Mouse (Mus musculus) forebrain, embryonic 16.5 days (tissue): ENCODE measurements around the gene Hist1h4k. TPM values are rescaled to one million over a fixed set of nuclear protein-coding genes. Genes with fewer than 3 reads are reported as not detected.
"Not testable (repeated sequence)": the region's sequence is repeated elsewhere in the genome, so short reads cannot be mapped to it uniquely, and the experiment has no call there.

Experiments
- ATAC-seq: fragments of 200-750 bp; cut with Nextera tagmentation; 2 replicates; pipeline ENCODE4 v1.8.0; 2017; ENCODE audit warnings: mild to moderate bottlenecking, moderate library complexity
- H3K27ac ChIP-seq: fragments of 300-500 bp; sonication (generic); 2 replicates; pipeline ENCODE4 v1.5.1; 2014; ENCODE audit warnings: low read length, control low read depth
- H3K27me3 ChIP-seq: fragments of 300-500 bp; sonication (generic); replicated peaks from 2 replicates; pipeline ENCODE4 v1.6.1; 2014; ENCODE audit warnings: low read length; ENCODE audit not compliant: control insufficient read depth, insufficient read depth
- H3K36me3 ChIP-seq: fragments of 300-500 bp; sonication (generic); 2 replicates; pipeline ENCODE4 v1.6.1; 2014; ENCODE audit not compliant: control insufficient read depth, insufficient read depth
- H3K4me1 ChIP-seq: fragments of 300-500 bp; sonication (generic); replicated peaks from 2 replicates; pipeline ENCODE4 v1.6.1; 2014; ENCODE audit warnings: low read length; ENCODE audit not compliant: control insufficient read depth, insufficient read depth
- H3K4me2 ChIP-seq: fragments of 300-500 bp; sonication (generic); 2 replicates; pipeline ENCODE4 v1.6.1; 2014; ENCODE audit warnings: mild to moderate bottlenecking, low read length, control low read depth
- H3K4me3 ChIP-seq: fragments of 300-500 bp; sonication (generic); replicated peaks from 2 replicates; pipeline ENCODE4 v1.5.1; 2014; ENCODE audit warnings: mild to moderate bottlenecking, low read length, control low read depth
- H3K9ac ChIP-seq: fragments of 300-500 bp; sonication (generic); replicated peaks from 2 replicates; pipeline ENCODE4 v1.6.1; 2014; ENCODE audit warnings: low read depth, low read length, control low read depth
- H3K9me3 ChIP-seq: fragments of 300-500 bp; sonication (generic); 2 replicates; pipeline ENCODE4 v1.6.1; 2016; ENCODE audit warnings: low read length; ENCODE audit not compliant: control insufficient read depth
- WGBS: fragments of 180-500 bp; shearing (Covaris S2); extraction: QIAGEN DNeasy Blood & Tissue Kit; methylation state at CpG from one replicate; pipeline ENCODE4 v1.1.7; 2014; 5-methylcytosine and 5-hydroxymethylcytosine counted together
- polyA plus RNA-seq: library from polyadenylated mRNA; unstranded; fragments of >200 nt; fragmentation: Nextera tagmentation; extraction: Ambion mirVana; gene quantifications from 2 replicates; pipeline ENCODE4 v1.2.1, GENCODE M21; 2015

Hist1h4k gene
- polyA plus RNA-seq, 1 experiment from 2014 or later = 1.6 TPM

GRCm38 (mm10) chr13:21784311-21784710 is 34.0 kb upstream of the Hist1h4k start:
- no peak for ATAC-seq

GRCm38 (mm10) chr13:21783734-21784161 is 33.4 kb upstream of the Hist1h4k start:
- ATAC-seq = no peak
- Histone ChIP-seq H3K27ac (peak overlapping the region; percentile 72), H3K36me3 (no peaks in the 10 kb centered on the region), H3K4me2 (peak overlapping the region; percentile 56), H3K4me1 (peaks cover 45% of the 10 kb centered on the region), H3K4me3 (peak overlapping the region; percentile 41), H3K9me3 (no peaks in the 10 kb centered on the region), H3K9ac (no peak overlapping the region), H3K27me3 (no peaks in the 10 kb centered on the region)
- under 1% methylated on average over 9 of the region's 9 CpGs for WGBS

More at GRCm38 (mm10) chr13:21784311-21784710, 34.0 kb upstream of the Hist1h4k start:
- WGBS = 25% methylated on average over 6 of the region's 6 CpGs
- Histone ChIP-seq H3K4me2 (no peak overlapping the region; the same call in 1 of the 2 replicates), H3K4me1 (peaks cover 42% of the 10 kb centered on the region), H3K36me3 (no peaks in the 10 kb centered on the region), H3K27me3 (no peaks in the 10 kb centered on the region), H3K27ac (peak overlapping the region; percentile 72), H3K4me3 (no peak overlapping the region), H3K9me3 (no peaks in the 10 kb centered on the region), H3K9ac (no peak overlapping the region)

GRCm38 (mm10) chr13:21783255-21783617 is 32.9 kb upstream of the Hist1h4k start, which contains the start of gene Hist1h3i:
Hist1h3i (minus strand) TSS chr13:21783370.
- Histone ChIP-seq H3K27me3 (no peaks in the 10 kb centered on the region), H3K4me3 (peak within 1 kb of the TSS; percentile 49), H3K36me3 (no peaks in the 10 kb centered on the region), H3K4me2 (peak within 1 kb of the TSS; percentile 76), H3K9me3 (no peaks in the 10 kb centered on the region), H3K4me1 (peaks cover 42% of the 10 kb centered on the region), H3K9ac (peak within 1 kb of the TSS; percentile 59), H3K27ac (peak within 1 kb of the TSS; percentile 79)
- WGBS = under 1% methylated on average over 14 of the region's 20 CpGs
- peak; percentile 77 for ATAC-seq

- Histone ChIP-seq H3K27ac (peak overlapping the region; percentile 79), H3K9ac (peak overlapping the region; percentile 59), H3K4me3 (peak overlapping the region; percentile 49), H3K4me2 (peak overlapping the region; percentile 76), H3K4me1 (peaks cover 38% of the 10 kb centered on the region)
- WGBS = 0% methylated on average over 16 of the region's 35 CpGs
- H3K27me3 ChIP-seq, ATAC-seq, H3K36me3 ChIP-seq, H3K9me3 ChIP-seq: not testable (repeated sequence)
Observed at GRCm38 (mm10) chr13:21782361-21783254, 32.3 kb upstream of the Hist1h4k start.

GRCm38 (mm10) chr13:21781639-21782038 is 31.3 kb upstream of the Hist1h4k start:
- ATAC-seq = no peak
- Histone ChIP-seq H3K4me3 (no peak overlapping the region), H3K9me3 (no peaks in the 10 kb centered on the region), H3K27me3 (no peaks in the 10 kb centered on the region), H3K4me2 (no peak overlapping the region), H3K27ac (no peak overlapping the region), H3K4me1 (peaks cover 38% of the 10 kb centered on the region), H3K9ac (no peak overlapping the region), H3K36me3 (no peaks in the 10 kb centered on the region)
- 97% methylated on average over 1 of the region's 1 CpGs for WGBS

- H3K4me3 ChIP-seq = no peak overlapping the region
- H3K4me2 ChIP-seq = no peak overlapping the region
- peaks cover 37% of the 10 kb centered on the region for H3K4me1 ChIP-seq
- H3K27me3 ChIP-seq = no peaks in the 10 kb centered on the region
- H3K9ac ChIP-seq = no peak overlapping the region
- no peaks in the 10 kb centered on the region for H3K36me3 ChIP-seq
- peak overlapping the region; percentile 44; the same call in 1 of the 2 replicates for H3K27ac ChIP-seq
- 47% methylated on average over 6 of the region's 6 CpGs for WGBS
- ATAC-seq = no peak
- H3K9me3 ChIP-seq = no peaks in the 10 kb centered on the region
Observed at GRCm38 (mm10) chr13:21781021-21781555, 30.8 kb upstream of the Hist1h4k start.

- Histone ChIP-seq H3K27me3 (no peaks in the 10 kb centered on the region), H3K4me1 (peaks cover 33% of the 10 kb centered on the region), H3K4me3 (peak within 1 kb of the TSS; percentile 71), H3K4me2 (peak within 1 kb of the TSS; percentile 95), H3K9ac (peak within 1 kb of the TSS; percentile 71), H3K9me3 (no peaks in the 10 kb centered on the region), H3K36me3 (no peaks in the 10 kb centered on the region), H3K27ac (peak within 1 kb of the TSS; percentile 87)
- 0 out of 2 replicates have a peak, but pooled peaks have one; percentile 6 for ATAC-seq
- under 1% methylated on average over 44 of the region's 44 CpGs for WGBS
Observed at GRCm38 (mm10) chr13:21779767-21780731, 29.7 kb upstream of the Hist1h4k start, which contains the start of gene Hist1h1b. Hist1h1b (minus strand) TSS chr13:21780625.

- 3% methylated on average over 33 of the region's 33 CpGs for WGBS
- no peaks in the 10 kb centered on the region for H3K9me3 ChIP-seq
- peak overlapping the region; percentile 87 for H3K27ac ChIP-seq
- H3K4me3 ChIP-seq = peak overlapping the region; percentile 71
- H3K4me2 ChIP-seq = peak overlapping the region; percentile 95
- no peaks in the 10 kb centered on the region for H3K36me3 ChIP-seq
- no peaks in the 10 kb centered on the region for H3K27me3 ChIP-seq
- peak; percentile 93 for ATAC-seq
- H3K9ac ChIP-seq = peak overlapping the region; percentile 71
- peaks cover 28% of the 10 kb centered on the region for H3K4me1 ChIP-seq
Observed at GRCm38 (mm10) chr13:21778814-21779766, 28.8 kb upstream of the Hist1h4k start.
